Mouse (Mus musculus): ENCODE data around the gene Fam131c.

GRCm38 (mm10) chr4:141394751-141395150 is 26.7 kb downstream of the Fam131c start:
- TF ChIP-seq ELF1 (IDR thresholded peaks at IDR 0.05; ENCODE audit: low read depth, low read length), result no peak
- no peak for TF ChIP-seq CHD2 (IDR thresholded peaks at IDR 0.05; ENCODE audit: low read length)
- TF ChIP-seq HCFC1 (IDR thresholded peaks at IDR 0.05; ENCODE audit: low read depth, low read length), result no peak
- TF ChIP-seq CTCF (conservative IDR thresholded peaks at IDR 0.05 in 1 of 2, IDR thresholded peaks at IDR 0.05 in 1 of 2; ENCODE audit: low read depth in 2 of 2, low read length in 2 of 2), result no peak
- no peak for TF ChIP-seq GABPA (IDR thresholded peaks at IDR 0.05; ENCODE audit: insufficient replicate concordance, low read depth, low read length)
- TF ChIP-seq USF1 (IDR thresholded peaks at IDR 0.05; ENCODE audit: low read depth, low read length), result no peak
- TF ChIP-seq NELFE (IDR thresholded peaks at IDR 0.05; ENCODE audit: low read depth, low read length), result no peak
- no peak for TF ChIP-seq MAX (IDR thresholded peaks at IDR 0.05; ENCODE audit: low read length)
- TF ChIP-seq RCOR1 (conservative IDR thresholded peaks at IDR 0.05; ENCODE audit: low read depth, low read length), result no peak
- no peak for TF ChIP-seq JUND (conservative IDR thresholded peaks at IDR 0.05; ENCODE audit: low read depth, low read length)

All from CH12.LX (cell line).